Mouse (Mus musculus): Measurements from ENCODE around the gene Lyzl6. TPM values are rescaled to one million over a fixed set of nuclear protein-coding genes. Genes with fewer than 3 reads are reported as not detected.

Lyzl6 gene
- polyA plus RNA-seq, 1 experiment, result not detected

DNA sequence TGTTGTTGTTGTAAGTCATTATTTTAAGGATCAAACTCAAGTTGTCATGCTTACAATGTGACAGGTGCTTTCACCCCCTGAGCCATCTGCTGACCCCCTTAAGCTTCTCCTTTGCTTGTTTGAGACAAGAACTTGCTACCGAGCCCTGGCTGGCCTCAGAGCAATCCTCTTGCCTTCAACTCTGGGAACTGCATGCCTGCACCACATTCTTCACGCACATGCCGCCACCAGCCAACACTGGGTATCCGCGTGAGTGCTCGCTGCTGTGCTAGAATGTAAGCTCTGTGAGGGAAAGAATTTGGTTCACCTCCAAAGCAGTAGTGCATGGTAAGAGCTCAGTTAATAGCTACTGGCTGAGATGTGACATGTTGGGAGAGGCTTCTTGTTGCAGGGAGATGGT lies 2.4 kb downstream of the Lyzl6 start:
- H3K27ac ChIP-seq (ENCODE audit: insufficient read depth, low read length), result no peak overlapping the region
- H3K9me3 ChIP-seq (replicated peaks; ENCODE audit: control insufficient read depth, insufficient read depth, low read length, poor library complexity, severe bottlenecking), result 0 out of 2 replicates have a peak, but pooled peaks cover 3% of the 10 kb centered on the region
- TF ChIP-seq EP300 (IDR thresholded peaks at IDR 0.05; ENCODE audit: insufficient read depth, low read depth, low read length) (no peak), POLR2A (IDR thresholded peaks at IDR 0.05; ENCODE audit: insufficient read depth, low read length) (no peak), CTCF (IDR thresholded peaks at IDR 0.05; ENCODE audit: low read depth, low read length) (no peak)
- no peaks in the 10 kb centered on the region for H3K36me3 ChIP-seq (ENCODE audit: control insufficient read depth, insufficient read depth, low read length, poor library complexity, severe bottlenecking)
- H3K27me3 ChIP-seq (ENCODE audit: control insufficient read depth, insufficient read depth, low read length, poor library complexity, severe bottlenecking), result no peaks in the 10 kb centered on the region
- no peak overlapping the region for H3K9ac ChIP-seq (ENCODE audit: low read depth, poor library complexity, severe bottlenecking)
- H3K4me1 ChIP-seq (ENCODE audit: control insufficient read depth, insufficient read depth, low read length), result no peaks in the 10 kb centered on the region
- H3K4me3 ChIP-seq (ENCODE audit: low read depth, low read length), result no peak overlapping the region

DNA sequence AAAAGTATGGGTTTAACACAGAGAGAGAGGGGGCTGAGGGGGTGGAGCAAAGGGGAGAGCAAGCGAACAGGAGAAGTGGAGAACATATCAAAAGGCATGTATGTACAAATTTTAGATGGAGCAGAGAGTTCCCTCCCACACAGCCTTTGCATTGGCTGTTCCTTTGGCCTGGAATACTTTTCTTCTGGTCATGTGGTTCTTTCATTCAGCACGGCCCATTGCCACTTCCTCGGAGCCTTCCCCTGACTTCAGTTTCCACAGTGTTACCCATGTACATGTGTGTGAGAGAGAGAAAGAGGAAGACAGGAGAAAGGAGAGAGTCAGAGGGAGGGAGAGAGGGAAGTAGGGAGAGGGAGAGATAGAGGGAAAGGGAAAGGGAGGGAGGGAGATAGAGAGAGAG lies 3.2 kb downstream of the Lyzl6 start:
- Histone ChIP-seq H3K4me1 (ENCODE audit: control insufficient read depth, insufficient read depth, low read length) (no peaks in the 10 kb centered on the region), H3K9ac (ENCODE audit: low read depth, poor library complexity, severe bottlenecking) (no peak overlapping the region), H3K36me3 (ENCODE audit: control insufficient read depth, insufficient read depth, low read length, poor library complexity, severe bottlenecking) (no peaks in the 10 kb centered on the region), H3K4me3 (ENCODE audit: low read depth, low read length) (no peak overlapping the region), H3K27me3 (ENCODE audit: control insufficient read depth, insufficient read depth, low read length, poor library complexity, severe bottlenecking) (no peaks in the 10 kb centered on the region), H3K27ac (ENCODE audit: insufficient read depth, low read length) (no peak overlapping the region), H3K9me3 (replicated peaks; ENCODE audit: control insufficient read depth, insufficient read depth, low read length, poor library complexity, severe bottlenecking) (0 out of 2 replicates have a peak, but pooled peaks cover 3% of the 10 kb centered on the region)
- no peak for TF ChIP-seq EP300 (IDR thresholded peaks at IDR 0.05; ENCODE audit: insufficient read depth, low read depth, low read length)
- no peak for TF ChIP-seq CTCF (IDR thresholded peaks at IDR 0.05; ENCODE audit: low read depth, low read length)
- no peak for TF ChIP-seq POLR2A (IDR thresholded peaks at IDR 0.05; ENCODE audit: insufficient read depth, low read length)

GRCm38 (mm10) chr11:103634806-103635205 lies 3.9 kb downstream of the Lyzl6 start:
- Histone ChIP-seq H3K4me1 (ENCODE audit: control insufficient read depth, insufficient read depth, low read length) (no peaks in the 10 kb centered on the region), H3K36me3 (ENCODE audit: control insufficient read depth, insufficient read depth, low read length, poor library complexity, severe bottlenecking) (no peaks in the 10 kb centered on the region), H3K27me3 (ENCODE audit: control insufficient read depth, insufficient read depth, low read length, poor library complexity, severe bottlenecking) (no peaks in the 10 kb centered on the region), H3K9me3 (replicated peaks; ENCODE audit: control insufficient read depth, insufficient read depth, low read length, poor library complexity, severe bottlenecking) (0 out of 2 replicates have a peak, but pooled peaks cover 3% of the 10 kb centered on the region), H3K9ac (ENCODE audit: low read depth, poor library complexity, severe bottlenecking) (no peak overlapping the region), H3K27ac (ENCODE audit: insufficient read depth, low read length) (no peak overlapping the region), H3K4me3 (ENCODE audit: low read depth, low read length) (no peak overlapping the region)
- TF ChIP-seq POLR2A (IDR thresholded peaks at IDR 0.05; ENCODE audit: insufficient read depth, low read length), result no peak
- TF ChIP-seq CTCF (IDR thresholded peaks at IDR 0.05; ENCODE audit: low read depth, low read length), result no peak
- TF ChIP-seq EP300 (IDR thresholded peaks at IDR 0.05; ENCODE audit: insufficient read depth, low read depth, low read length), result no peak

DNA sequence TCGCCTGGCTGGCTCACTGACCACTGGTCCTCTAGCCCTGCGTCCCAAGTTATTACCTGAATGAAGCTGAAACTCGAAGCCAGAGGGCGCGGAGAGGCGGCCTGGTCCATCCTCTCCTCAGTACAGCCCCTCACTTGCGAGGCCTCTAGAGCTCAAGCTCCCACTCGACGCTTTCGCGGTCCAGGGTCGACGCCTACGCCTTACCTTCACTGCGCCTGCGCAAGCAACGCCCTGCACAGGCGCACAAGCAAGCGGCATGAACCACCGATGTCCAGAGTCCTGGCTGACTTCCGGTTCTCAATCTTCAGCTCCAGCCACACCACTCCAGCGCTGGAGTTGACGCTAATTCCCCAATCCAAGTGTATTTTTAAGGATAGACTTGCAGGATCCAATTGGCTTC lies 11.2 kb downstream of the Lyzl6 start:
- H3K9me3 ChIP-seq (replicated peaks; ENCODE audit: control insufficient read depth, insufficient read depth, low read length, poor library complexity, severe bottlenecking), result peaks cover 10% of the 10 kb centered on the region
- no peak for TF ChIP-seq EP300 (IDR thresholded peaks at IDR 0.05; ENCODE audit: insufficient read depth, low read depth, low read length)
- no peak for TF ChIP-seq CTCF (IDR thresholded peaks at IDR 0.05; ENCODE audit: low read depth, low read length)
- TF ChIP-seq POLR2A (IDR thresholded peaks at IDR 0.05; ENCODE audit: insufficient read depth, low read length), result no peak
- H3K9ac ChIP-seq (ENCODE audit: low read depth, poor library complexity, severe bottlenecking), result no peak overlapping the region
- no peak overlapping the region for H3K4me3 ChIP-seq (ENCODE audit: low read depth, low read length)
- H3K4me1 ChIP-seq (ENCODE audit: control insufficient read depth, insufficient read depth, low read length), result no peaks in the 10 kb centered on the region
- H3K27ac ChIP-seq (ENCODE audit: insufficient read depth, low read length), result no peak overlapping the region
- no peaks in the 10 kb centered on the region for H3K36me3 ChIP-seq (ENCODE audit: control insufficient read depth, insufficient read depth, low read length, poor library complexity, severe bottlenecking)
- no peaks in the 10 kb centered on the region for H3K27me3 ChIP-seq (ENCODE audit: control insufficient read depth, insufficient read depth, low read length, poor library complexity, severe bottlenecking)

DNA sequence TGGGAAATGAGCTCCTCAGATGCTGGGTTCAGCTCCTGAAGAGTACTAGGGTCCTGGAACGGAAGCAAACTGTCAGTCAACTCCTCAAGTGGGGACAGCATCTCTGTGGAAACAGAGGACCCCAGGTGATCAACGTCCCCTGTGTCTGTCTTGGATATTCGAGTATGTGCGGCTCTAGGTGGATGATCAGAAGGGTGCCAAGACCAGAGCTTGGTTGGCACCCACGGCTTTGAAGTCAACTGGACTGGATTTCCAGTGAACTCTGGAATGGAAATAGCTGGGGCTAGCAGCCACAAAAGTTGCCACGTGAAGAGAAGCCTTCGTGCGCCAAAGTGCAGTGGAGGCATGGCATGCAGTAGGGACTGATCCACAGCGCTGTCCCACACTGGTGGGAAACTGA lies 17.6 kb downstream of the Lyzl6 start, which contains the start of gene Gm884:
TSS of gene Gm884 (minus strand) at position 101 of the 400 bp plus-strand sequence.
- no peaks in the 10 kb centered on the region for H3K4me1 ChIP-seq (ENCODE audit: control insufficient read depth, insufficient read depth, low read length)
- H3K4me3 ChIP-seq (ENCODE audit: low read depth, low read length), result no peak within 1 kb of the TSS
- no peak for TF ChIP-seq POLR2A (IDR thresholded peaks at IDR 0.05; ENCODE audit: insufficient read depth, low read length)
- no peak for TF ChIP-seq CTCF (IDR thresholded peaks at IDR 0.05; ENCODE audit: low read depth, low read length)
- no peak for TF ChIP-seq EP300 (IDR thresholded peaks at IDR 0.05; ENCODE audit: insufficient read depth, low read depth, low read length)
- H3K36me3 ChIP-seq (ENCODE audit: control insufficient read depth, insufficient read depth, low read length, poor library complexity, severe bottlenecking), result no peaks in the 10 kb centered on the region; the same call in 1 of the 2 replicates
- H3K9me3 ChIP-seq (replicated peaks; ENCODE audit: control insufficient read depth, insufficient read depth, low read length, poor library complexity, severe bottlenecking), result no peaks in the 10 kb centered on the region
- H3K9ac ChIP-seq (ENCODE audit: low read depth, poor library complexity, severe bottlenecking), result no peak within 1 kb of the TSS
- no peak within 1 kb of the TSS for H3K27ac ChIP-seq (ENCODE audit: insufficient read depth, low read length)
- peaks cover 2% of the 10 kb centered on the region; the same call in 1 of the 2 replicates for H3K27me3 ChIP-seq (ENCODE audit: control insufficient read depth, insufficient read depth, low read length, poor library complexity, severe bottlenecking)

DNA sequence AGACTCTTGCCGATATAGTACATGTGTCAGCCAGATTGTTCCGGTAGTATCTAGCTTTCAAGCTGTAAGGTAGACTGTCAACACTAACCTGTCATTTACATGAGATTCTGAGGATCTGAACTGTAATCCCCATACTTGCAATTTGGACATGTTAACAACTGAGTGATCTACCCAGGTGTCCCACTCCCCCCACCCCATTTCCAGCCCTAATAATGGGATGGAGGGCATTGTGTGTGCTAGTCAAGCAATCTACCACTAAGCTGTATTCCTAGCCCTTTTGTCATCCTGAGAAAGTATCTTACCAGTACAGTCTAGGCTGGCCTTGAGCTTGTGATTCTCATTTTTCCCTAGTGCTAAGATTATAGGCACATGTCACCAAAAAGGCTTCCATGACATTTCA lies 27.9 kb downstream of the Lyzl6 start:
- Histone ChIP-seq H3K36me3 (ENCODE audit: control insufficient read depth, insufficient read depth, low read length, poor library complexity, severe bottlenecking) (no peaks in the 10 kb centered on the region), H3K4me3 (ENCODE audit: low read depth, low read length) (no peak overlapping the region), H3K27me3 (ENCODE audit: control insufficient read depth, insufficient read depth, low read length, poor library complexity, severe bottlenecking) (peaks cover 2% of the 10 kb centered on the region), H3K9ac (ENCODE audit: low read depth, poor library complexity, severe bottlenecking) (no peak overlapping the region), H3K4me1 (ENCODE audit: control insufficient read depth, insufficient read depth, low read length) (peaks cover 2% of the 10 kb centered on the region), H3K9me3 (replicated peaks; ENCODE audit: control insufficient read depth, insufficient read depth, low read length, poor library complexity, severe bottlenecking) (no peaks in the 10 kb centered on the region; the same call in 1 of the 2 replicates), H3K27ac (ENCODE audit: insufficient read depth, low read length) (no peak overlapping the region)
- TF ChIP-seq POLR2A (IDR thresholded peaks at IDR 0.05; ENCODE audit: insufficient read depth, low read length) (no peak), CTCF (IDR thresholded peaks at IDR 0.05; ENCODE audit: low read depth, low read length) (no peak), EP300 (IDR thresholded peaks at IDR 0.05; ENCODE audit: insufficient read depth, low read depth, low read length) (no peak)

Measured in ES-Bruce4 (cell line).